Mouse (Mus musculus) spleen, adult 2 months (tissue): ENCODE data around the gene Kif11.

Experiments used
- CTCF ChIP-seq: fragments of 200-500 bp; IDR thresholded peaks from 2 replicates; pipeline ENCODE4 v1.5.1; 2011; ENCODE audit warnings: mild to moderate bottlenecking, inconsistent platforms; ENCODE audit not compliant: insufficient read depth, insufficient read length, insufficient replicate concordance; ENCODE audit errors: extremely low read depth
- POLR2A ChIP-seq: fragments of 200-500 bp; IDR thresholded peaks from 2 replicates; pipeline ENCODE4 v1.6.1; 2011; ENCODE audit warnings: low read depth, low read length, inconsistent platforms

DNA sequence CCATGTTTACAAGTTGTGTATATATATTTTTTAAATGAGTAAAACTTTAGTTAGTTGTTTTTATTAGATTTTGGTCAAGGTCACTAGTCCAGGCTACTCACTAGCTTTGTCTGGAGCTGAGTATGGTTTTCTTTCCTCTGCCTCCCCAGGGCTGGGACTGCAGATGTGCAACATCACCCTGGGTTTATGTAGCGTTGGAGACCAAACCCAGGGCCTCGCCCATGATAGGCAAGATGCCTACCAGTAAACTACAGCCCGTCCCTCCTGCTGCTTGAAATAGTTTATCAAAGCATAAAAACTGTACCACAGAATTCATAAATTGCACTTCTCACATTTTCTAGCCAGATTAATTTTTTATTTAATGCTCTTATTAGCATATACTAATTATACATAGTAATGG is 73.0 kb downstream of the Kif11 start:
- TF ChIP-seq CTCF (no peak), POLR2A (no peak)
